Mouse (Mus musculus) liver, embryonic 16.5 days (tissue): ENCODE measurements around the gene Zfp768. TPM values are rescaled to one million over a fixed set of nuclear protein-coding genes. Genes with fewer than 3 reads are reported as not detected.
"Not testable (repeated sequence)": the region's sequence is repeated elsewhere in the genome, so short reads cannot be mapped to it uniquely, and the experiment has no call there.

Experiments
- ATAC-seq: fragments of 200-750 bp; cut with Nextera tagmentation; 2 replicates; pipeline ENCODE4 v1.8.0; 2017; ENCODE audit warnings: low read depth, mild to moderate bottlenecking, moderate number of reproducible peaks, moderate library complexity
- H3K27ac ChIP-seq: fragments of 300-500 bp; sonication (generic); 2 replicates; pipeline ENCODE4 v1.5.1; 2014; ENCODE audit warnings: mild to moderate bottlenecking, low read length
- H3K27me3 ChIP-seq: fragments of 300-500 bp; sonication (generic); 2 replicates; pipeline ENCODE4 v1.6.1; 2014; ENCODE audit warnings: low read depth, low read length, mixed read lengths; ENCODE audit not compliant: control insufficient read depth, insufficient read depth
- H3K36me3 ChIP-seq: fragments of 300-500 bp; sonication (generic); 2 replicates; pipeline ENCODE4 v1.6.1; 2014; ENCODE audit warnings: mild to moderate bottlenecking; ENCODE audit not compliant: control insufficient read depth, insufficient read depth
- H3K4me1 ChIP-seq: fragments of 300-500 bp; sonication (generic); 2 replicates; pipeline ENCODE4 v1.6.1; 2014; ENCODE audit warnings: low read depth, low read length, mixed read lengths; ENCODE audit not compliant: control insufficient read depth
- H3K4me2 ChIP-seq: fragments of 300-500 bp; sonication (generic); 2 replicates; pipeline ENCODE4 v1.6.1; 2014; ENCODE audit warnings: low read depth, low read length, mixed read lengths
- H3K4me3 ChIP-seq: fragments of 300-500 bp; sonication (generic); 2 replicates; pipeline ENCODE4 v1.5.1; 2014; ENCODE audit warnings: low read depth, mild to moderate bottlenecking, low read length
- H3K9ac ChIP-seq: fragments of 300-500 bp; sonication (generic); 2 replicates; pipeline ENCODE4 v1.6.1; 2014; ENCODE audit warnings: low read depth, low read length
- H3K9me3 ChIP-seq: fragments of 300-500 bp; sonication (generic); replicated peaks from 2 replicates; pipeline ENCODE4 v1.6.1; 2016; ENCODE audit warnings: low read length; ENCODE audit not compliant: control insufficient read depth
- WGBS: fragments of 180-500 bp; shearing (Covaris S2); extraction: QIAGEN DNeasy Blood & Tissue Kit; methylation state at CpG from one replicate; pipeline ENCODE4 v1.1.7; 2014; ENCODE audit not compliant: insufficient replicate concordance; 5-methylcytosine and 5-hydroxymethylcytosine counted together
- polyA plus RNA-seq: library from polyadenylated mRNA; unstranded; fragments of >200 nt; fragmentation: Nextera tagmentation; extraction: Ambion mirVana; gene quantifications from 2 replicates; pipeline ENCODE4 v1.2.1, GENCODE M21; 2015

Zfp768 gene
- polyA plus RNA-seq, 1 experiment from 2014 or later: 4.2 TPM

DNA sequence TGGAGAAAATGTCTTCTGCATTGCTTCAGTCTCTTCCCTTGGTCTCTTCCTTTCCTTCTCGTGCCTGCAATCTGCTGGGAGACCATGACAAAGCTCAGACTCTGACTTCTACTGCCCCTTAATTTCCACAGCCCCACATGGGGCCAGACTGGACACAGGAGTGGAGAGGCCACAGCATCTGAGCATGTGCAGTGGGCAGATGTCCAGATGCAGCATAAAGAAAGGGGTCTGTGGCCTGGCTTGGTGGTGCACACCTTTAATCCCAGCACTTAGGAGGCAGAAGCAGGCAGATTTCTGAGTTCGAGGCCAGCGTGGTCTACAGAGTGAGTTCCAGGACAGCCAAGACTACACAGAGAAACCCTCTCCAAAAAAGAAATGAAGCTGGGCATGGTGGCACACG is 40.2 kb upstream of the Zfp768 start:
- 78% methylated on average over 4 of the region's 4 CpGs for WGBS
- not testable (repeated sequence) for H3K9ac ChIP-seq, H3K27ac ChIP-seq, H3K4me2 ChIP-seq, H3K4me3 ChIP-seq, H3K36me3 ChIP-seq, H3K27me3 ChIP-seq, H3K9me3 ChIP-seq, H3K4me1 ChIP-seq, ATAC-seq

GRCm38 (mm10) chr7:127378310-127378921 is 33.0 kb upstream of the Zfp768 start:
- Histone ChIP-seq H3K4me1 (peaks cover 14% of the 10 kb centered on the region), H3K9ac (no peak overlapping the region), H3K36me3 (no peaks in the 10 kb centered on the region), H3K9me3 (no peaks in the 10 kb centered on the region), H3K27ac (no peak overlapping the region), H3K4me2 (no peak overlapping the region), H3K27me3 (no peaks in the 10 kb centered on the region), H3K4me3 (no peak overlapping the region)
- WGBS: 29% methylated on average over 6 of the region's 6 CpGs
- no peak for ATAC-seq

GRCm38 (mm10) chr7:127375271-127376245 is 30.2 kb upstream of the Zfp768 start, which contains the start of gene Zfp747:
Gene Zfp747, minus strand, starts transcription at chr7:127376050.
- not testable (repeated sequence) for H3K36me3 ChIP-seq, H3K9me3 ChIP-seq, H3K27me3 ChIP-seq
- Histone ChIP-seq H3K4me3 (peak within 1 kb of the TSS; percentile 83), H3K4me1 (peaks cover 14% of the 10 kb centered on the region), H3K9ac (peak within 1 kb of the TSS; percentile 86), H3K27ac (peak within 1 kb of the TSS; percentile 77), H3K4me2 (peak within 1 kb of the TSS; percentile 85)
- ATAC-seq: peak; percentile 98
- under 1% methylated on average over 49 of the region's 49 CpGs for WGBS

GRCm38 (mm10) chr7:127371870-127372269 is 26.5 kb upstream of the Zfp768 start:
- not testable (repeated sequence) for H3K27ac ChIP-seq, H3K9me3 ChIP-seq, H3K4me1 ChIP-seq, H3K4me3 ChIP-seq, H3K36me3 ChIP-seq, ATAC-seq, H3K9ac ChIP-seq, H3K4me2 ChIP-seq, H3K27me3 ChIP-seq
- 72% methylated on average over 3 of the region's 3 CpGs for WGBS

DNA sequence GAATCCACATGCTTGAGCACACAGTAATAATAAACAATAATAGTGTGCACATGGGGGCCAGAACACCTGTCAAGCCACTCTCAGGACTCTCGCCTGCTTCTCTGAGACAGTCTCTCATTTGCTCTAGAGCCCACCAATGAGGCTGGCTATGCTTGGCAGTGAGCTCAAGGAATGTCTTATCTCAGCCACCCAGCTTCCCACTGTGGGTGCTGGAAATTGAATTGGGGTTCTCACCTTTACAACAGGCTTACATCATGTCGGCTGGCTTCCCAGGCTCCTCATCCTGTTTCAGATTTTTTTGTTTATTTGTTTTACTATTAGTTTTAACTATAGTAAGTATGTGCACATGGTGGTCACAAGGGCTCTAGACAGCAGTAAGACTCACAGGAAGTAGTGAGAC is 25.8 kb upstream of the Zfp768 start:
- no peaks in the 10 kb centered on the region for H3K36me3 ChIP-seq
- no peak overlapping the region for H3K4me3 ChIP-seq
- no peak for ATAC-seq
- 22% methylated on average over 2 of the region's 2 CpGs for WGBS
- no peaks in the 10 kb centered on the region for H3K27me3 ChIP-seq
- H3K27ac ChIP-seq: no peak overlapping the region
- peaks cover 5% of the 10 kb centered on the region for H3K4me1 ChIP-seq
- no peak overlapping the region for H3K9ac ChIP-seq
- H3K9me3 ChIP-seq: no peaks in the 10 kb centered on the region
- H3K4me2 ChIP-seq: no peak overlapping the region

DNA sequence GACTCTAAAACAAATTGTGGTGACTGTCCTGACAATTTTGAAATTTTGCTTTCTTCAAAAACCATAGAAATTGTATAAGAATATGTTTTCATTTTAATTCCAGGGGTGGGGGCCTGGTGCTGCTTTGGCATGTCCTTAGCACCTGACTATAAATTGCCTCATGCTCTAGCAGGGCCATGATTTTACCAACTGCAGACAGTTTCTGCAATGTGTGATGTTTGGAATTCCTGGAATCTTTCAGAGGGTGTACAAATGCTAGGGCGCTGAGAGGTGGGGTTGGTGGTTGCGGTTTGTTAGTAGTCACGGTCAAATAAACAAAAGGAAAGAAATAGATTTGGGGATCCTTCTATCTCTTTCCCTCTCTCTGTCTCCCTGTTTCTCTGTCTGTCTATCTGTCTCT is 20.9 kb upstream of the Zfp768 start:
- WGBS: 76% methylated on average over 3 of the region's 3 CpGs

GRCm38 (mm10) chr7:127364166-127364565 is 18.8 kb upstream of the Zfp768 start:
- Histone ChIP-seq H3K4me3 (no peak overlapping the region), H3K9ac (no peak overlapping the region), H3K36me3 (no peaks in the 10 kb centered on the region), H3K27ac (no peak overlapping the region), H3K9me3 (no peaks in the 10 kb centered on the region), H3K4me1 (no peaks in the 10 kb centered on the region), H3K4me2 (no peak overlapping the region), H3K27me3 (peaks cover 8% of the 10 kb centered on the region)
- 63% methylated on average over 4 of the region's 4 CpGs for WGBS
- no peak for ATAC-seq

More for the DNA sequence above, 20.9 kb upstream of the Zfp768 start:
- ATAC-seq: no peak
- H3K36me3 ChIP-seq: no peaks in the 10 kb centered on the region
- H3K4me2 ChIP-seq: no peak overlapping the region
- no peak overlapping the region for H3K4me3 ChIP-seq
- no peaks in the 10 kb centered on the region for H3K9me3 ChIP-seq
- H3K4me1 ChIP-seq: no peaks in the 10 kb centered on the region
- H3K27me3 ChIP-seq: peaks cover 8% of the 10 kb centered on the region
- no peak overlapping the region for H3K27ac ChIP-seq
- no peak overlapping the region for H3K9ac ChIP-seq

- peak overlapping the region; percentile 48 for H3K4me2 ChIP-seq
- no peaks in the 10 kb centered on the region for H3K36me3 ChIP-seq
- 14% methylated on average over 24 of the region's 24 CpGs for WGBS
- H3K9ac ChIP-seq: peak overlapping the region; percentile 38; the same call in 1 of the 2 replicates
- no peaks in the 10 kb centered on the region for H3K4me1 ChIP-seq
- H3K4me3 ChIP-seq: peak overlapping the region; percentile 36
- ATAC-seq: peak; percentile 30; the same call in 1 of the 2 replicates
- H3K9me3 ChIP-seq: no peaks in the 10 kb centered on the region
- H3K27ac ChIP-seq: no peak overlapping the region
- H3K27me3 ChIP-seq: peaks cover 8% of the 10 kb centered on the region
Measured at GRCm38 (mm10) chr7:127363475-127363921, 18.1 kb upstream of the Zfp768 start.

GRCm38 (mm10) chr7:127362418-127362817 is 17.0 kb upstream of the Zfp768 start:
- H3K27me3 ChIP-seq, H3K9ac ChIP-seq: not testable (repeated sequence)
- WGBS: 17% methylated on average over 13 of the region's 13 CpGs

More at GRCm38 (mm10) chr7:127362418-127362817, 17.0 kb upstream of the Zfp768 start:
- not testable (repeated sequence) for ATAC-seq, H3K36me3 ChIP-seq, H3K27ac ChIP-seq, H3K4me1 ChIP-seq, H3K9me3 ChIP-seq
- Histone ChIP-seq H3K4me3 (0 out of 2 replicates have a peak overlapping the region, but pooled peaks have one; percentile 21), H3K4me2 (peak overlapping the region; percentile 38)
